Mouse (Mus musculus): Measurements from ENCODE around the gene Il22ra1.

DNA sequence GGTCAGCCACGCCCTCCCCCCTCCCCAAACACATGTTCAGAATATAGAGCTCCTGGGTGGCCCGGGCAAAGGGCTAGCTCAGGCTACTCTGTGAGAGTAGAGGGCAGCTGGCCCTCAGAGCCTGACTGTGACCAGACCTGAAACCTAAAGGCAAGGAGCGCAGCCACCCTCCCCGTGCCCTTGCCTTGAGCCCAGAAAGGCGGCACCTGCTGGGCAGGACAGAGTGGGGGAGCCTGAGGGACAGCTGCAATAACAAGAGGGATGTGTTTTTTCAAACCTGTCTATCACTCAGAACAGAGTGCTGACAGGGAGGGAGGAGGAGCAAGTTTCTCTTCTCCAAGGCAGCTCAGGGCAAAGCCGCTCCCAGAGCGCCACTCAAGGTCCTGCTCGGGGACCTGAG, 46.5 kb downstream of the Il22ra1 start:
- TF ChIP-seq GATA1 (IDR thresholded peaks at IDR 0.05; ENCODE audit: borderline replicate concordance, low read length) (no peak), FLI1 (IDR thresholded peaks at IDR 0.05; ENCODE audit: low read length) (no peak)

All from megakaryocyte, embryonic 14.5 days (primary cell).